Mouse (Mus musculus) MEL (cell line): Measurements from ENCODE around the gene Tcf25.
"Not testable (repeated sequence)": the region's sequence is repeated elsewhere in the genome, so short reads cannot be mapped to it uniquely, and the experiment has no call there.

Source experiments
- CHD2 ChIP-seq: IDR thresholded peaks from 2 replicates; pipeline ENCODE4 v1.6.1; 2011; ENCODE audit warnings: low read length, improper control_type of control experiment
- CTCF ChIP-seq, 3 experiments: IDR thresholded peaks in 2 of 3; conservative IDR thresholded peaks in 1 of 3; 2 replicates each; pipeline ENCODE4 v1.5.1; 2011 to 2012; ENCODE audit warnings: low read length in 3 of 3, low read depth in 2 of 3, mild to moderate bottlenecking in 2 of 3, improper control_type of control experiment in 1 of 3, inconsistent platforms in 1 of 3, mixed read lengths in 1 of 3, moderate library complexity in 1 of 3; ENCODE audit not compliant: control insufficient read depth in 1 of 3, insufficient read depth in 1 of 3, poor library complexity in 1 of 3, severe bottlenecking in 1 of 3
- E2F4 ChIP-seq: IDR thresholded peaks from 2 replicates; pipeline ENCODE4 v1.6.1; 2011; ENCODE audit warnings: low read depth, low read length, improper control_type of control experiment, borderline replicate concordance
- EP300 ChIP-seq, 2 experiments: IDR thresholded peaks; 2 replicates each; pipeline ENCODE4 v1.6.1; 2011; ENCODE audit warnings: improper control_type of control experiment in 2 of 2, low read length in 2 of 2, low read depth in 1 of 2, mild to moderate bottlenecking in 1 of 2
- GABPA ChIP-seq: IDR thresholded peaks from 2 replicates; pipeline ENCODE4 v1.6.1; 2012; ENCODE audit warnings: low read depth, mild to moderate bottlenecking, inconsistent platforms, low read length, improper control_type of control experiment, moderate library complexity
- KAT2A ChIP-seq: conservative IDR thresholded peaks from 2 replicates; pipeline ENCODE4 v1.6.1; 2012; ENCODE audit warnings: low read depth, low read length, improper control_type of control experiment, inconsistent platforms
- MAFK ChIP-seq: IDR thresholded peaks from 2 replicates; pipeline ENCODE4 v1.6.1; 2011; ENCODE audit warnings: low read depth, mild to moderate bottlenecking, low read length, improper control_type of control experiment, borderline replicate concordance
- MAZ ChIP-seq: IDR thresholded peaks from 2 replicates; pipeline ENCODE4 v1.6.1; 2012; ENCODE audit warnings: low read depth, mild to moderate bottlenecking, inconsistent platforms, low read length, improper control_type of control experiment
- POLR2A ChIP-seq, 2 experiments: IDR thresholded peaks; 2 replicates each; pipeline ENCODE4 v1.6.1; 2011 to 2012; ENCODE audit warnings: low read length in 2 of 2, mild to moderate bottlenecking in 2 of 2, control low read depth in 1 of 2, improper control_type of control experiment in 1 of 2, low read depth in 1 of 2, moderate library complexity in 1 of 2; ENCODE audit not compliant: control insufficient read depth in 1 of 2, insufficient read depth in 1 of 2, poor library complexity in 1 of 2
- POLR2AphosphoS2 ChIP-seq: IDR thresholded peaks from 2 replicates; pipeline ENCODE4 v1.6.1; 2011; ENCODE audit warnings: low read length, improper control_type of control experiment
- RCOR1 ChIP-seq: IDR thresholded peaks from 2 replicates; pipeline ENCODE4 v1.6.1; 2012; ENCODE audit warnings: low read depth, mild to moderate bottlenecking, inconsistent platforms, low read length, improper control_type of control experiment
- UBTF ChIP-seq: IDR thresholded peaks from 2 replicates; pipeline ENCODE4 v1.6.1; 2012; ENCODE audit warnings: low read depth, mild to moderate bottlenecking, inconsistent platforms, low read length, improper control_type of control experiment, moderate library complexity, borderline replicate concordance; ENCODE audit not compliant: insufficient read depth

DNA sequence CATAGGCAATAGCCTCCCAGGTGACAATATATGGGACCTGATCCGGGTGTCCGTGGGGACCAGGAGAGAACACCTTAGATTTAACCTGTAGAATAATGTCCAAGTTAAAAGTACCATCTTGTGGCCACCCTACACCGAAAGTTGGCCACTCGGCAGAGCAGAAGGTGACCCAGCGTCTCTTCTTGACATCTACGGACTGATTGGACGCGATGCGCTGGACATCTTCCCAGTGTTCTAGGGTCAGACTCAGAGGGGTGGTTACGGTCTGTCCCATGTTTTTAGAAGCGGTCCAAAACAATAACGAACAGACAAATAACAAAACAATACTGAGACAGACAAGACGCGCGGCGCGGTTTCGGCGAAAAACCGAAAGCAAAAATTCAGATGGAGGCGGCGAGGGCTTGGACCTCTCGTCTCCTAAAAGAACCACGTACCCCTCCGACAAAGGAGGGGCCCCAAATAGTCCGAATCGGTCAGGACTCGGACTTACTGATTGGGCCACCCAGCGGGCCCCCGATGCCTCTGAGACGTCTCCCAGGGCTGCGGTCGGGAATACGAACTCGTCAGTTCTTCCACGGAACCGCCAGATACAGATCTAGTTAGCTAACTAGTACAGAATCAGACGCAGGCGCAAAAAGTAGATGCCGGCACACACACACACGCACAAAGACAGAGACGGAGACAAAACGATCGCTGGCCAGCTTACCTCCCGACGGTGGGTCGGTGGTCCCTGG, 59.9 kb downstream of the Tcf25 start:
- not testable (repeated sequence) for TF ChIP-seq CTCF (IDR thresholded peaks at IDR 0.05 in 2 of 3, conservative IDR thresholded peaks at IDR 0.05 in 1 of 3; ENCODE audit: control insufficient read depth in 1 of 3, insufficient read depth in 1 of 3, low read depth in 2 of 3, low read length in 3 of 3, poor library complexity in 1 of 3, severe bottlenecking in 1 of 3); E2F4; UBTF; KAT2A; POLR2A (IDR thresholded peaks at IDR 0.05; ENCODE audit: control insufficient read depth in 1 of 2, insufficient read depth in 1 of 2, low read depth in 1 of 2, low read length in 2 of 2, poor library complexity in 1 of 2); EP300 (IDR thresholded peaks at IDR 0.05; ENCODE audit: low read depth in 1 of 2, low read length in 2 of 2); CHD2; POLR2AphosphoS2; MAZ; RCOR1; GABPA; MAFK
